Mouse (Mus musculus): ENCODE data around the gene Gm5142. TPM values are rescaled to one million over a fixed set of nuclear protein-coding genes. Genes with fewer than 3 reads are reported as not detected.

The Gm5142 gene
- not detected for total RNA-seq (2021)

DNA sequence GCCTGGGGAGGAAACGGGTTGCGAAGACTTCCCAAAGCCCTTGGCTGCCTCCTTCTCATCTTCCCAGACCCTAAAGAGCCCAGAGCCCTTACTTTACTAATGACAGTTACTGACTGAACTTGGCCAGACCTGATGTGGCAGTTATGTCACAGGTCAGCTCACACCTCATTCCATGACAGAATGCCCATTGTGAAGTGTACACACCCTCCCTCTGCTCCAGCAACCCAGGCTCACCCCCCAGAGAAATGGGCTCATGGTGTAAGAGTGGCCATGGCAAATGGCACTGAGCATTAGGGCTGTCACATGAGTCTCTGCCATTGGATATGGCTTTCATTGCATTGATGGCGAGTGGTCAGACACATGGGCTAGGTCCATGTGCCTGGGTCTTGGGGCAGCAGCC is at the start of gene Gm5142:
Gm5142 (minus strand) TSS at position 101 of the 400 bp plus-strand sequence.
- DNase-seq (ENCODE audit: extremely low spot score in 1 of 2, low spot score in 1 of 2): no peak

DNA sequence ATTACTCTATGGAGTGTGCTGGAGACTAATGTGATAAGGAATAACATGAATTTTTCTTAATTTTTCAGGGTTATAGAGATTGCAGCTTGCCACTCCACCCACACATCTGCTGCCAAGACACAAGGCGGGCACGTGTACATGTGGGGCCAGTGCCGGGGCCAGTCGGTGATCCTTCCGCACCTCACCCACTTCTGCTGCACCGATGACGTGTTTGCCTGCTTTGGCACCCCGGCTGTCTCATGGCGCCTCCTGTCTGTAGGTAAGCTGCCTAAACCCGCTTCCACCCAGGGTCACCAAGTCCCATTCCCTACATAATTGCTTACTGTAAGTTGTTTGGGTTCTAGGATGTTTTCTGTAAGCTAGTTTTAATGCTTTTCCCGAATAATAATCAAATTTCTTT is 47.7 kb upstream of the Gm5142 start:
- DNase-seq (ENCODE audit: extremely low spot score in 1 of 2, low spot score in 1 of 2): no peak

DNA sequence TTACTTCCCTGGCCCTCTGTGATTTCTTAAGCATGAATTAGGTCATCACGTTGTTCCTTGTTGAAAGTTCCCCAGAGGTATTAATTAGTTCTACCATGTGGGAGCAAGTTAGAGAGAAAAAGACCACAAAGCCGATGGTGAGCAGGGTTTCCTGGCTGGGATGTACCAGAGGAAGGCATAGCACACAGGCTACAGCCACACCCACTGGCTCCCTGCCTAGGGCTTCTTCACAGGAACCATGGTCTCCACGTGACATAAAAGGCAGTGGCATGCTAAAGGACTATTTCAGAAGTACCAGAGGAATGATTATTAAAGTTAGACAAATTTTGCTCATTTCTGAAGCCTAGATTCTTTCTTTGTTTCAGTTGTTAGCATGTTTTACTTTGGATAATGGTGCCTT is 40.7 kb upstream of the Gm5142 start:
- DNase-seq (ENCODE audit: extremely low spot score in 1 of 2, low spot score in 1 of 2): no peak

DNA sequence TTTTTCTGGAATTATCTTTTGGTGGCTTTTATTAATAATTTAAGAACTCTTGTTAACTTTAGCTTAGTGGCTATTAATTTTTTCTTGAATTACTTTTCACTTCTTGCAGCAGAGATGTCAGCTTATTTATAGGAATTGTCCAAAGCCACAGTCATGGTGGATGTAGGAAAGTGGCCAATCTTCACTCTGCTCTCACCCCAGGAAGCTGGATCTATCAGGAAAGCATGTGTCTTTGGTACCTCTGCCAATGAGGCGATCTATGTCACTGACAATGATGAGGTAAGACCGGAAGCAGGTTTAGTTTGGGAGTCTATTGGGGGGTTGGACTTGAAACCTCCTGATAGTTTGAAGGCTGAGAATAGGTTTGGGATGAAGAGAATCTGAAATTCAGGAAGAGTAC is 31.3 kb upstream of the Gm5142 start:
- DNase-seq (ENCODE audit: extremely low spot score in 1 of 2, low spot score in 1 of 2): no peak

DNA sequence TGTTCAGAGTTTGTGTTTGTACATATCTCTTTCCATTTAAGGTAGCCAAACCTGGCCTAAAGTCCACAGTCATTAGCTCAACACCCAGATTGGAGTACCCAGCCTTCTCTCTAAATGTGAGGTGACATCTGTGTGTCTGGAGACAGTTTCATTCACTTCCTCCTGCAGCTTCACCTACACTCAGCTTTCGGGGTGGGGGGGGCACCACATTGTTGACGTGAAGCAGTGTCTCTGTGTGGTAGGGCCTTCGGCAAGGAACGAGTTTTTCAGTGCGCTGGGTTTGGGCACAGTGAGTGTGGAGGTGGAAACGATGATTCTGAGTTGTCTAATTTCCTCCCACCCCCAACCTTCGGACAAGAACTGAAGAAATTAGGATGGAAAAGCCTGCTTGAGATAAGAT is 30.5 kb upstream of the Gm5142 start:
- no peak for DNase-seq (ENCODE audit: extremely low spot score in 1 of 2, low spot score in 1 of 2)

DNA sequence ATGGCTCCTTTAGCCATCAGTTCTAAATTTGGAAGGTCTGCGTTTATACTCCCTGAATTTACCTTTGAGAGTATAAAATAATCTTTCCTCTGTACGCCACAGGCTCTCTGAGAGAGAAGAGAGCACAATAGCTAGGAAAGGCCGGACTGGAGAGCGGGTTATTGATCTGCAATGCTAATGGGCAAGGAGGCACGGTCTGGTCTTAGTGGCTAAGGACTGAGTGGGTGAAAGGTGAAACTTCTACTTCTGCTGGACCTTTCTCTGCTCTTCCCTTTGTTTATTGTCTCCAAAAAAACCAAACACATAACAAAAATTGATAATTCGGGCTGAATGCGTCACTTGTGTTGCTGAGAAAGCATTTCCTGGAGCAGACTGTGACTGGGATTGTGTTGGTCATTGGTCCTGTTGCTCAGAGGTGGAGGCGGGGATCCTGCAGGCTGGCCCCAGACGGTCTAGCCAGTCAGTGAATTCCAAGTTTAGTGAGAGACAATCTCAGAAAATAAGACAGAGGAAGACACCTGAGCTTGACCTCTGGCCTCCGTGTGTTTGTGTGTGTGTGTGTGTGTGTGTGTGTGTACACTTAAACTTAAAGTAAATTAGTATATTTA is 27.5 kb upstream of the Gm5142 start:
- DNase-seq (ENCODE audit: extremely low spot score in 1 of 2, low spot score in 1 of 2): no peak

DNA sequence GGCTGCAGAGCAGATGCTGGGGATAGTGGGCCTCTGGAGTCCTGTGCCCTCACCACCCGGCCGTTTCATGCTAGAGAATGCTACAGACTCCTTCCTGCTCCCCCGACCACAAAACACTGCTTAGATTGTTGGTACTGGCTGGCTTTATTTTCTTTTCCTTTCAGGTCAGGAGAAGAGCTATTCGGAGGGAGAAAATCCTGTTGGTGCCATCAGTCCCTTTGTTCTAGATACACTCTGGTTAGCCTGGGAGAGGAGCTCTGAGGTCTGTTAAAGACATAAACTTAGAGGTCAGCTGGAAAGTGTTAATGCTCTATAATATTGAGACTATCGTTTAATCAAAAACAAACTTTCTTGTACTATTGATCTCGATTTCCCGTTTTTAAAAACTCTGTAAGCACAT is 26.9 kb upstream of the Gm5142 start:
- no peak for DNase-seq (ENCODE audit: extremely low spot score in 1 of 2, low spot score in 1 of 2)

DNA sequence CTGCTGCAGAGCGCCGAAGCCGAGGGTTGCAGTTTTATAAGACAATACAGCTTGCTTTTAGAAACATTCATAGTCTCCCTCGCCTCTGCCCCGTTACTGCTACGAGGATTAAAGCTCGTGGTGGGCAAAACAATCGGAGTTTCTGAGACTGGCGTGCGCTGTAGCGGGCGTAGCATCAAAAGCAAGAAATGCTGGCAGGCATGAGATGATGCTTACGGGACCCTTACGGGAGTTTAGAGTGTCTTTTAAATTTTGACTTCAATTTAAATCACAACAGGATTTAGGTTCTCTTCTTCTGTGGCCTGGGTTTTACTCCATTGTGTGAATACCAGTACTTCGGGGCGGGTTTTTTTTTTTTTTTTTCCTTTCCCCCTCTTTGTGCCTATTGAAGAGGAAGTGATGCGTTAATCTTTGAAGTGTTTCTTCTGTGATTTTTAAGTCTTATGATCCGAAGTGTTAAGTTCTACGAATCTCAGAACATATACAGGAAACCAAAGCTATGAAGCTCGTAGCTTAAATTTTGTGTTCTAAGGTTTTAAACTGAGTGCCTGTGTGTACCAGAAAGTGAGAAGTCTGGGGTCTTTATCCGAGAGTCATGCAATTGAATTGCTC is 23.2 kb upstream of the Gm5142 start:
- DNase-seq (ENCODE audit: extremely low spot score in 1 of 2, low spot score in 1 of 2): no peak

DNA sequence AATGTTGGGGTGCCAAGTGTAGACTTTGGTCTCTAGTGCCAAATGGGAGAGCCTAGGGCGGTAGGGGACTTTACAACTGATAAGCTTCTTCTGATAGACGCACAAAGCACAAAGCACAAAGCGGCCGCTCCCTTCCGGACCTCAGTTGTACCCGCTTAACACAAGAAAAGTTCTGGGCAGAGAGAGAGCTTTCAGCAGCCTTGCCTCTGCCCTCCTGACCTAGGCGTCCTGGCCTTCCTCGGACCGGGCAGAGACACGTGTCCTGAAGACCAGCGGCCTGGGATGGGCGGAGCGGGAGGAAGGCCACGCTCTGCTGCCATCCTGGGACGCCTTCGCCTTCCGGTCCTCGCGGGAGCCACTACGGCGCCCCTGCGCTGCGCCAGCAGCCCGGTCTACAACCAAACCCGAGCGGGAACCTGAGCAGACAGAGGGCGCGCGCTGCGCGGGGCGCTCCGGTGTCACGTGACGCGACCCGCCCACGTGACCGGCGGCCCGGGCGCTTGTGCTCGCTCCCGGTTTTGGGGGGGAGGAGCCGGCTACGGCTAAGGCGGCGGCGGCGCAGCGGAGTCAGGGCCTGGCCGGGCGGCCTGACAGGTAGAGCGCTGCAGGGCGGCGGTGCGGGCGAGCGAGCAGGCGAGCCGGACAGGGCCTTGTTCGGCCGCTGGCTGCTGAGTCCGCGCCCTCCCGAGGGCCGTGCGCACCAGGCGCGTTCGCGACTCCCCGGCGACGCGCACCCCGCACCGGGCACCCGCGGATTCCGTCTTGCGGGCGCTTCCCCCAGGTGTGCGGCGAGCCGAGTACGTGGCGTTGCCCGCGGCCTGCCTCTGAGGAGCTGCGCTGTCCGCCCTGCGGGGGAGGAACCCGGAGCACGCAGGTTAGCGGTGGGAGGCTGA is 22.4 kb upstream of the Gm5142 start, which contains the start of gene Rcbtb1:
Rcbtb1 (plus strand) TSS at position 499 of the 893 bp plus-strand sequence.
- DNase-seq (ENCODE audit: extremely low spot score in 1 of 2, low spot score in 1 of 2): peak; percentile 78 to 86

DNA sequence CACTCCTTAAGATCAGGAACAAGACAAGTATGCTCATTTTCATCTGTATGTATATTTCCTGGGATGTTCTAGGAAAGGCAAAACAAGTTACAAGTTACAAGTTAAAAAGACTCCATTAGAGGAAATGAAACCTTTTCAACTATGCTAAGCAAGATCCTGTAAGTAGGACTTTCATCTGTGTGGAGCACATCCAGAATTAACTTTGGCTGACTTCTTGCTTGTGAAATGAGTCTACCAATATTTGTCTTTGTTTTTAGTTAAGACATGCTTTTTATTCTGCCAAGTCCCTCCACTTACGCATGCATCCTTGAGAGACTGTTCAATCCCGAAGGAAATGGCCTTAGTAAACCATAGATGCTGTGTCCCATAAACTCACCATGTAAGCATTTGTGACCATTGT is 7.6 kb upstream of the Gm5142 start:
- no peak for DNase-seq (ENCODE audit: extremely low spot score in 1 of 2, low spot score in 1 of 2)

DNA sequence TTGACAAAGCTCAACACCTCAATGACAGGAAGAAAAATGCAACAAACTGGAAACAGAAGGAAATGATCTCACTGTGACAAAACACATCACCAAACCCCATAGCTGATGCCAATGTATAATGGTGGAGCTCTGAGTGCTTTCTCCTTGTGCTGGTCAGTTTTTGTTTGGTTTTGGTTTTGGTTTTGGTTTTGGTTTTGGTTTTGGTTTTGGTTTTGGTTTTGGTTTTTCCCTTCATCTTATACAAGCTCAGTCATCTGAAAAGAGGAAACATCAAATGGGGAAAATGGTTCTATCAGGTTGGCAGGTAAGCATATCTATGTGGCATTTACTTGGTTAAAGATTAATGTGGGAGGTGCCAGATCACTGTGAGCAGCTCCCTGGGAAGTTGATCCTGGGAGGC is 7.0 kb upstream of the Gm5142 start:
- DNase-seq (ENCODE audit: extremely low spot score in 1 of 2, low spot score in 1 of 2): no peak

DNA sequence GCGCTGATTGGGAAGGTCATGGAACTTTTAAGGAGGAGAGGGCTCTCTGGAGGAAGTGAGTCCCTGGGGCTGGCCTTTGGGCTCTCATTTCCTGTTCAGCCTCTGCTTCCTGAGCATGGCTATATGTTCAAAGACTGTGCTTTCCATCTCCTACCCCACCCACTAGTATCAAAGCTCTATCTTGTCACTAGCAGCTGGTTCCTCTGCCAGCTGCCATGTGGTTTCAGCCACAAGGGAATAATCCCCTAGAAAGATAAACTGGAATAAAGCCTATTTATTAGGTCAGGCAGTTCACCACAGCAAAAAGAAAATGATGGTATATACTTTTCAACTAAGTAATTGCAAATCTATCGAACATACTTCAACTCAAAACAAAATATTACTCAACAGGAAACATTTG is 4.2 kb upstream of the Gm5142 start:
- DNase-seq (ENCODE audit: extremely low spot score in 1 of 2, low spot score in 1 of 2): no peak

DNA sequence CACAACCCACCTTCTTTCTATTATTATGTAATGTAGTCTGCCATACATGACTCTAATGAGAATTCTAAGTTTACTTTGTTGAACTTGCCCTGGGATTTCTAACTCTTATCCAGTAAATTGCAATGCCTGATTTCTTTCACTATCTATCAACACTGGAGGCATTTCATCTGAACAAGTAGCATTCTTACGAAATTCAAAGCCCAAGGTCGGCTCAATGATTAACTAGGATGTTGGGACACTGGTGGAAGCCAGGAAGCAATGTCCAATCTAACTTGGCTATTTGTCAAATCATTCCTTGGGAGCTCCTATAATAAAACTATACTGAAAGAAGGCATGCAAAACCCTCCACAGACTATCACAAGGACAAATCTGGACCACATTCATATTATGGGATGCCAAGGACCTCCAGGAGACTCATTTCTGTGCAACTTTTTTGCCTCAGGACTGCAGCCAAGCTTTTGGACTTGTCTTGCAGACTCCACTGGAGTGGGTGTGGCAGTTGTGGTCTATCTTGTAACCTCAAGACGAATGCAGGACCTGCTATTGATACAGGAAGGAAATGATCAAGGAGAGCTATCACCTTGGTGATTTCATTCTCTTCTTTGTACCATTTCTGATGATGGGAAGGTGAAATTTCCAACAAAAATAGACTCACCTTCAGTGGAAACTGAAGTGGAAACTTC is 21.4 kb downstream of the Gm5142 start:
- DNase-seq (ENCODE audit: extremely low spot score in 1 of 2, low spot score in 1 of 2): no peak

DNA sequence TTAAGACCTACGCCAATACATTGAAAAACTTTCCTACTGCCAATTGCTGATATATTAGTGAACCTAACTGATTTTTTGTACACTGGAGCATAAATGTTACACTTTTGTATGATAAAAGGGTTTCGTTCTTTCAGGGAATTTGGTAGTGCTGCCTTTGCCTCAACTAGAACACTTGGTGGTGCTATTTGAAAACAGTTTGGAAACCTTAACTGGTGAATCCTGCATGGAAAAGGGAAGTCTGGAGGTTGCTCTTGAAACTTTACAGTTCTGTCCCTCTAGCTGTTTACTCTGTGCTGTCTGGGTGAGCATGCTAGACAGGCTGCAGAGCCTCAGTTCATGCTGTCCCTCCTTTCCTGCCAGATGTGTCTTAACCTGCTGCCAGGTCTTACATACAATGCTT is 23.0 kb downstream of the Gm5142 start:
- DNase-seq (ENCODE audit: extremely low spot score in 1 of 2, low spot score in 1 of 2): no peak

DNA sequence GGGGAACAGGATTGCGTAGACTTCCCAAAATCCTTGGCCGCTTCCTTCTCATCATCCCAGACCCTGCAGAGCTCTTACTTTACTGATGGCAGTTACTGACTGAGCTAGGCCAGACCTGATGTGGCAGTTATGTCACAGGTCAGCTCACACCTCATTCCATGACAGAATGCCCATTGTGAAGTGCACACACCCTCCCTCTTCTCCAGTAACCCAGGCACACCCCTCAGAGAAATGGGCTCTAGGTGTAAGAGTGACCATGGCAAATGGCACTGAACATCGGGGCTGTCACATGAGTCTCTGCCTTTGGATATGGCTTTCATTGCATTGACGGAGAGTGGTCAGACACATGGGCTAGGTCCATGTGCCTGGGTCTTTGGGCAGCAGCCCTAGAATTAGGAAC is 35.8 kb downstream of the Gm5142 start, which contains the start of gene 1700129C05Rik:
1700129C05Rik (minus strand) TSS at position 101 of the 400 bp plus-strand sequence.
- no peak for DNase-seq (ENCODE audit: extremely low spot score in 1 of 2, low spot score in 1 of 2)

DNA sequence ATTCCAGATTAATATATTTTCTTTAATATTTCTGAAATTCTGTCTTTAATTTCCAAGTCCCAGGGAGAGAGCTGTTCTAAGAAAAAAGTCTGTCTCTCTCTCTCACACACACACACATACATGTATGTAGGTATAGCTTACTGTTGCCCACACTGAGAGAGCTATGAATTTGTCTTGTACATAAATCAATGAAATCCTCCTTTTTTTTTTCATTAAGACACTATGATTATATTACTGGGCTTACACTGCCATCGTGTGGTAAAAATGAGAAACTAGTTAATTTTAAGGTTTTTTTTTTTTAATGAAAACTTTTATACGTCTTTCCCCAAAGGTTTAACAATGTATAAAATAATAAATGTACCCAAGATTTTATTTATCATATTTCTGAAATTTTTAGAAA is 64.3 kb downstream of the Gm5142 start:
- no peak for DNase-seq (ENCODE audit: extremely low spot score in 1 of 2, low spot score in 1 of 2)

Other genes with a start within 250 kb of the Gm5142 start
- not detected for gene 1700129C05Rik, start 35.9 kb downstream of the Gm5142 start, total RNA-seq (2021)
- 10 to 100 TPM; 33.7 to 34.1 TPM for gene Rcbtb1, start 22.5 kb upstream of the Gm5142 start, total RNA-seq (2021)
- not detected for gene Gm6904, start 81.5 kb upstream of the Gm5142 start, total RNA-seq (2021)
- gene Phf11a, start 118.8 kb upstream of the Gm5142 start, total RNA-seq (2021): not detected
- gene Phf11b, start 162.6 kb upstream of the Gm5142 start, total RNA-seq (2021): not detected
- gene Phf11d, start 186.7 kb upstream of the Gm5142 start, total RNA-seq (2021): under 1 TPM; 0.59 to 0.73 TPM
- under 1 TPM; 0.47 to 0.49 TPM for gene Phf11c, start 216.6 kb upstream of the Gm5142 start, total RNA-seq (2021)